Comparison of ENCODE assay signal across 8 mouse cellular contexts in genomic region chr8:104099347-104100099, GRCm38 (mm10). TPM values are rescaled to one million over a fixed set of nuclear protein-coding genes. Genes with fewer than 3 reads are reported as not detected.
DNase-seq lines count a peak whose midpoint lies in the region; ATAC-seq lines count a peak whose summit lies in the region.

No protein-coding gene starts in this region.

- no peaks in the 10 kb centered on the region for H3K27me3 ChIP-seq in embryonic facial prominence, embryonic 13.5 days
- no peaks in the 10 kb centered on the region for H3K27me3 ChIP-seq in intestine, embryonic 15.5 days (replicated peaks)

- peak overlapping the region; percentile 14; the same call in 1 of the 2 replicates for H3K27ac ChIP-seq in embryonic facial prominence, embryonic 13.5 days
- H3K27ac ChIP-seq in intestine, embryonic 15.5 days, result 0 out of 2 replicates have a peak overlapping the region, but pooled peaks have one; percentile 22

- H3K4me3 ChIP-seq in embryonic facial prominence, embryonic 13.5 days, result no peak overlapping the region
- no peak overlapping the region for H3K4me3 ChIP-seq in intestine, embryonic 15.5 days (replicated peaks)

- no peaks in the 10 kb centered on the region for H3K9me3 ChIP-seq in embryonic facial prominence, embryonic 13.5 days
- H3K9me3 ChIP-seq in intestine, embryonic 15.5 days, result no peaks in the 10 kb centered on the region

- H3K9ac ChIP-seq in embryonic facial prominence, embryonic 13.5 days, result no peak overlapping the region
- no peak overlapping the region for H3K9ac ChIP-seq in intestine, embryonic 15.5 days

- ATAC-seq in embryonic facial prominence, embryonic 13.5 days (ENCODE audit: insufficient number of reproducible peaks, insufficient read depth, low FRiP score, low TSS enrichment, low read depth), result no peak
- ATAC-seq in intestine, embryonic 15.5 days, result peak; percentile 41; the same call in 1 of the 2 replicates

- peak; percentile 34 for DNase-seq in ovary, postnatal 36 days (ENCODE audit: low spot score)
- DNase-seq in ovary, postnatal 10 days (ENCODE audit: low spot score), result no peak
- DNase-seq in lung, adult 18-20 months, result peak; percentile 62 to 81
- peak; percentile 91 for DNase-seq in retina, postnatal 1 day
- DNase-seq in c-Kit-positive CD71-positive TER-119-positive erythroid progenitor cells, embryonic 14.5 days (ENCODE audit: low spot score), result no peak
- DNase-seq in left cerebral cortex, adult 9 months (ENCODE audit: low spot score in 2 of 2), result no peak

- no peaks in the 10 kb centered on the region for H3K36me3 ChIP-seq in embryonic facial prominence, embryonic 13.5 days
- no peaks in the 10 kb centered on the region for H3K36me3 ChIP-seq in intestine, embryonic 15.5 days

- 72% methylated on average over 20 of the region's 20 CpGs for WGBS in embryonic facial prominence, embryonic 13.5 days
- WGBS in intestine, embryonic 15.5 days, result 56% methylated on average over 20 of the region's 20 CpGs

- H3K4me2 ChIP-seq in embryonic facial prominence, embryonic 13.5 days, result no peak overlapping the region
- H3K4me2 ChIP-seq in intestine, embryonic 15.5 days (replicated peaks), result 0 out of 2 replicates have a peak overlapping the region, but pooled peaks have one; percentile 1

- H3K4me1 ChIP-seq in embryonic facial prominence, embryonic 13.5 days, result no peaks in the 10 kb centered on the region; the same call in 1 of the 2 replicates
- no peaks in the 10 kb centered on the region for H3K4me1 ChIP-seq in intestine, embryonic 15.5 days (replicated peaks)

RNA-seq across cellular contexts. Expression of gene Cdh5, which starts 1.9 kb away (rescaled TPM):
- 25.1 and 28.3 TPM in 2 replicates for polyA plus RNA-seq in embryonic facial prominence, embryonic 13.5 days (2015; fragmentation: Nextera tagmentation; extraction: Ambion mirVana)
- 25.3 and 26.0 TPM in 2 replicates for polyA plus RNA-seq in intestine, embryonic 15.5 days (2015; fragmentation: Nextera tagmentation; extraction: Ambion mirVana)

Comparison
In these comparisons a context has a peak if more than half of its experiments do, and no peak if none do; other contexts are left out.
1. DNase-seq: peak in ovary, postnatal 36 days (single experiment), lung, adult 18-20 months (2 of 2) and retina, postnatal 1 day (single experiment); none in ovary, postnatal 10 days (single experiment), c-Kit-positive CD71-positive TER-119-positive erythroid progenitor cells, embryonic 14.5 days (single experiment) and left cerebral cortex, adult 9 months (0 of 2).